Mouse (Mus musculus) MEL (cell line): ENCODE data around the gene Ndufs8. TPM values are rescaled to one million over a fixed set of nuclear protein-coding genes. Genes with fewer than 3 reads are reported as not detected.

Source experiments
- DNase-seq: peaks from one replicate; pipeline ENCODE4 v3.0.0; 2011; ENCODE audit warnings: low read depth, low spot score
- H3K27ac ChIP-seq: 2 replicates; pipeline ENCODE4 v1.5.1; 2012; ENCODE audit warnings: low read depth, mild to moderate bottlenecking, control low read depth, low read length, moderate library complexity; ENCODE audit not compliant: control insufficient read depth
- H3K27me3 ChIP-seq, 2 experiments: fragments of 150-350 bp in 1 of 2; sonication (generic) in 1 of 2; 2 replicates each; pipeline ENCODE4 v1.6.1; 2012; ENCODE audit warnings: low read length in 2 of 2, mild to moderate bottlenecking in 2 of 2, improper control_type of control experiment in 1 of 2, moderate library complexity in 1 of 2; ENCODE audit not compliant: insufficient read depth in 2 of 2, control insufficient read depth in 1 of 2
- H3K36me3 ChIP-seq, 2 experiments: 2 replicates each; pipeline ENCODE4 v1.6.1; 2012 to 2014; ENCODE audit warnings: low read length in 2 of 2, improper control_type of control experiment in 1 of 2, inconsistent platforms in 1 of 2, mild to moderate bottlenecking in 1 of 2; ENCODE audit not compliant: insufficient read depth in 2 of 2, control insufficient read depth in 1 of 2
- H3K4me1 ChIP-seq, 2 experiments: fragments of 150-350 bp in 1 of 2; sonication (generic) in 1 of 2; 2 replicates each; pipeline ENCODE4 v1.6.1; 2012; ENCODE audit warnings: low read length in 2 of 2, improper control_type of control experiment in 1 of 2, mild to moderate bottlenecking in 1 of 2; ENCODE audit not compliant: insufficient read depth in 2 of 2, control insufficient read depth in 1 of 2
- H3K4me3 ChIP-seq, 2 experiments: fragments of 150-350 bp in 1 of 2; sonication (generic) in 1 of 2; 2 replicates each; pipeline ENCODE4 v1.5.1; 2012; ENCODE audit warnings: low read depth in 2 of 2, low read length in 2 of 2, mild to moderate bottlenecking in 2 of 2, moderate library complexity in 2 of 2, control low read depth in 1 of 2, improper control_type of control experiment in 1 of 2; ENCODE audit not compliant: control insufficient read depth in 1 of 2, insufficient read depth in 1 of 2
- H3K79me2 ChIP-seq: 2 replicates; pipeline ENCODE4 v1.6.1; 2012; ENCODE audit warnings: mild to moderate bottlenecking, low read length, moderate library complexity; ENCODE audit not compliant: control insufficient read depth, poor library complexity, insufficient read depth
- H3K9ac ChIP-seq: 2 replicates; pipeline ENCODE4 v1.6.1; 2012; ENCODE audit warnings: low read depth, mild to moderate bottlenecking, control low read depth, low read length, moderate library complexity; ENCODE audit not compliant: control insufficient read depth, poor library complexity, severe bottlenecking
- H3K9me3 ChIP-seq: fragments of 150-350 bp; sonication (generic); replicated peaks from 2 replicates; pipeline ENCODE4 v1.6.1; 2012; ENCODE audit warnings: mild to moderate bottlenecking, low read length, improper control_type of control experiment, moderate library complexity; ENCODE audit not compliant: insufficient read depth
- CTCF ChIP-seq, 3 experiments: IDR thresholded peaks in 2 of 3; conservative IDR thresholded peaks in 1 of 3; 2 replicates each; pipeline ENCODE4 v1.5.1; 2011 to 2012; ENCODE audit warnings: low read length in 3 of 3, low read depth in 2 of 3, mild to moderate bottlenecking in 2 of 3, improper control_type of control experiment in 1 of 3, inconsistent platforms in 1 of 3, mixed read lengths in 1 of 3, moderate library complexity in 1 of 3; ENCODE audit not compliant: control insufficient read depth in 1 of 3, insufficient read depth in 1 of 3, poor library complexity in 1 of 3, severe bottlenecking in 1 of 3
- ELF1 ChIP-seq: IDR thresholded peaks from 2 replicates; pipeline ENCODE4 v1.6.1; 2014; ENCODE audit warnings: low read depth, mild to moderate bottlenecking, inconsistent platforms, low read length, improper control_type of control experiment, moderate library complexity
- EP300 ChIP-seq, 2 experiments: IDR thresholded peaks; 2 replicates each; pipeline ENCODE4 v1.6.1; 2011; ENCODE audit warnings: improper control_type of control experiment in 2 of 2, low read length in 2 of 2, low read depth in 1 of 2, mild to moderate bottlenecking in 1 of 2
- GABPA ChIP-seq: IDR thresholded peaks from 2 replicates; pipeline ENCODE4 v1.6.1; 2012; ENCODE audit warnings: low read depth, mild to moderate bottlenecking, inconsistent platforms, low read length, improper control_type of control experiment, moderate library complexity
- JUND ChIP-seq: IDR thresholded peaks from 2 replicates; pipeline ENCODE4 v1.6.1; 2011; ENCODE audit warnings: low read depth, mild to moderate bottlenecking, improper control_type of control experiment, low read length
- MAFK ChIP-seq: IDR thresholded peaks from 2 replicates; pipeline ENCODE4 v1.6.1; 2011; ENCODE audit warnings: low read depth, mild to moderate bottlenecking, low read length, improper control_type of control experiment, borderline replicate concordance
- MEF2A ChIP-seq: IDR thresholded peaks from 2 replicates; pipeline ENCODE4 v1.6.1; 2014; ENCODE audit warnings: low read depth, mild to moderate bottlenecking, inconsistent platforms, low read length, improper control_type of control experiment; ENCODE audit not compliant: poor library complexity, insufficient replicate concordance, severe bottlenecking; ENCODE audit errors: extremely low read depth
- NRF1 ChIP-seq: IDR thresholded peaks from 2 replicates; pipeline ENCODE4 v1.6.1; 2014; ENCODE audit warnings: low read depth, mild to moderate bottlenecking, inconsistent platforms, low read length, improper control_type of control experiment, moderate library complexity; ENCODE audit not compliant: poor library complexity, insufficient read depth, severe bottlenecking
- POLR2AphosphoS2 ChIP-seq: IDR thresholded peaks from 2 replicates; pipeline ENCODE4 v1.6.1; 2011; ENCODE audit warnings: low read length, improper control_type of control experiment
- RCOR1 ChIP-seq: IDR thresholded peaks from 2 replicates; pipeline ENCODE4 v1.6.1; 2012; ENCODE audit warnings: low read depth, mild to moderate bottlenecking, inconsistent platforms, low read length, improper control_type of control experiment
- SMC3 ChIP-seq: IDR thresholded peaks from 2 replicates; pipeline ENCODE4 v1.6.1; 2011; ENCODE audit warnings: low read depth, low read length, improper control_type of control experiment
- TBP ChIP-seq: IDR thresholded peaks from 2 replicates; pipeline ENCODE4 v1.8.0; 2011; ENCODE audit warnings: low read depth, low read length, improper control_type of control experiment
- UBTF ChIP-seq: IDR thresholded peaks from 2 replicates; pipeline ENCODE4 v1.6.1; 2012; ENCODE audit warnings: low read depth, mild to moderate bottlenecking, inconsistent platforms, low read length, improper control_type of control experiment, moderate library complexity, borderline replicate concordance; ENCODE audit not compliant: insufficient read depth
- ZC3H11A ChIP-seq: IDR thresholded peaks from 2 replicates; pipeline ENCODE4 v1.6.1; 2012; ENCODE audit warnings: low read depth, mild to moderate bottlenecking, inconsistent platforms, low read length, improper control_type of control experiment
- ZKSCAN1 ChIP-seq: IDR thresholded peaks from 2 replicates; pipeline ENCODE4 v1.6.1; 2012; ENCODE audit warnings: low read depth, mild to moderate bottlenecking, inconsistent platforms, low read length, improper control_type of control experiment, moderate library complexity
- ZNF384 ChIP-seq: IDR thresholded peaks from 2 replicates; pipeline ENCODE4 v1.6.1; 2012; ENCODE audit warnings: low read depth, mild to moderate bottlenecking, inconsistent platforms, low read length, improper control_type of control experiment
- polyA plus RNA-seq, 2 experiments: library from polyadenylated mRNA; stranded (reverse) in 1 of 2; unstranded in 1 of 2; fragments of >175 nt in 1 of 2; fragments of >200 nt in 1 of 2; gene quantifications; 2 replicates each; pipeline versions ENCODE4 v1.2.1 to v1.2.4; 2012; ENCODE audit warnings: low replicate concordance in 2 of 2, low read depth in 1 of 2; ENCODE audit not compliant: insufficient read length in 2 of 2, insufficient read depth in 1 of 2, missing spikeins in 1 of 2
- total RNA-seq: library from RNA; depleted of rRNA; stranded (reverse); fragments of 300-350 nt; gene quantifications from 2 replicates; pipeline ENCODE4 v1.2.3, GENCODE M21; 2012

The Ndufs8 gene
- total and polyA plus RNA-seq, 3 experiments = 205 to 243 TPM; not detected in 1

- Histone ChIP-seq H3K4me3 (no peak overlapping the region), H3K27me3 (no peaks in the 10 kb centered on the region), H3K9me3 (no peaks in the 10 kb centered on the region), H3K9ac (no peak overlapping the region), H3K4me1 (no peaks in the 10 kb centered on the region), H3K36me3 (no peaks in the 10 kb centered on the region; a peak in 1 of 4 replicates), H3K79me2 (no peaks in the 10 kb centered on the region), H3K27ac (no peak overlapping the region)
- DNase-seq = no peak
- TF ChIP-seq POLR2AphosphoS2 (no peak), TBP (no peak), MEF2A (no peak), EP300 (IDR thresholded peaks at IDR 0.05; ENCODE audit: low read depth in 1 of 2, low read length in 2 of 2) (no peak), GABPA (no peak), UBTF (no peak), ELF1 (no peak), CTCF (IDR thresholded peaks at IDR 0.05 in 2 of 3, conservative IDR thresholded peaks at IDR 0.05 in 1 of 3; ENCODE audit: control insufficient read depth in 1 of 3, insufficient read depth in 1 of 3, low read depth in 2 of 3, low read length in 3 of 3, poor library complexity in 1 of 3, severe bottlenecking in 1 of 3) (no peak), JUND (no peak), RCOR1 (no peak), MAFK (no peak)
Measured at GRCm38 (mm10) chr19:3897557-3897956, 15.0 kb downstream of the Ndufs8 start.

GRCm38 (mm10) chr19:3896208-3896607 is 16.4 kb downstream of the Ndufs8 start:
- Histone ChIP-seq H3K9ac (no peak overlapping the region), H3K4me1 (no peaks in the 10 kb centered on the region), H3K36me3 (no peaks in the 10 kb centered on the region; a peak in 2 of 4 replicates), H3K27ac (no peak overlapping the region), H3K4me3 (no peak overlapping the region), H3K9me3 (no peaks in the 10 kb centered on the region), H3K79me2 (no peaks in the 10 kb centered on the region), H3K27me3 (no peaks in the 10 kb centered on the region)
- no peak for TF ChIP-seq ZKSCAN1
- TF ChIP-seq MEF2A = no peak
- no peak for TF ChIP-seq CTCF (IDR thresholded peaks at IDR 0.05 in 2 of 3, conservative IDR thresholded peaks at IDR 0.05 in 1 of 3; ENCODE audit: control insufficient read depth in 1 of 3, insufficient read depth in 1 of 3, low read depth in 2 of 3, low read length in 3 of 3, poor library complexity in 1 of 3, severe bottlenecking in 1 of 3)
- no peak for TF ChIP-seq RCOR1
- TF ChIP-seq NRF1 = no peak
- no peak for TF ChIP-seq ZC3H11A
- no peak for TF ChIP-seq JUND
- TF ChIP-seq SMC3 = no peak
- no peak for TF ChIP-seq ZNF384
- no peak for DNase-seq
